Mouse (Mus musculus) brain, embryonic 14.5 days (tissue): Measurements from ENCODE around the gene Hsf2bp.

Experiments
- CTCF ChIP-seq: fragments of 200-500 bp; IDR thresholded peaks from 2 replicates; pipeline ENCODE4 v1.5.1; 2012; ENCODE audit warnings: inconsistent platforms, mild to moderate bottlenecking, moderate library complexity, borderline replicate concordance; ENCODE audit not compliant: insufficient read depth, insufficient read length; ENCODE audit errors: extremely low read depth
- POLR2A ChIP-seq: fragments of 200-500 bp; IDR thresholded peaks from 2 replicates; pipeline ENCODE4 v1.6.1; 2012; ENCODE audit warnings: mild to moderate bottlenecking, inconsistent platforms, borderline replicate concordance; ENCODE audit not compliant: poor library complexity, insufficient read depth, insufficient read length, severe bottlenecking; ENCODE audit errors: extremely low read depth

DNA sequence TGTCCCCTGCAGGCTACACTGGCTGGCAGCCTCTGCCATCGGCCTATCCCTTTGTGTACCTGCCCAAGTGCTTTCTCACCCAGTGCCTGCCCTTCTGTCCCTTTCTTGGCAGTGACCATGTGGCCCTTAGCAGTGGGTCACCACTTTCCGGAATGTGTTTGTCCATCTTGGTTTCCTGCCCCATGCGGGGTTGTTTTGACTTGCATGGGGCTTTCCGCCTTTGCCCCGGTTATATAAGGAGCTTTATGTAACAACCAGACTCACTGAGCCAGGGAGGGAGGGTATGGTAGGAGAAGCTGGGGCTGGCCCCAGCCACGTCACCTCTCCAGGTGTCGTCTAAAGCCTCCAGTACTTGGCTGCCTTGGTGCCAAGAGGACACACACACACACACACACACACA, 132.1 kb downstream of the Hsf2bp start:
- TF ChIP-seq POLR2A (no peak), CTCF (no peak)
